Mouse (Mus musculus) stomach, embryonic 14.5 days (tissue): ENCODE measurements at regions not wholly inside any gene's neighbourhood (a gene's known extent, or its start where the extent isn't known, plus 50 kb on each side); places are given as distances from the start of the nearest gene placed in this dataset.
A peak's percentile ranks its signal among the peaks of the same experiment; 100 is the strongest.

Experiments
- ATAC-seq: fragments of 200-750 bp; cut with Nextera tagmentation; 2 replicates; pipeline ENCODE4 v1.8.0; 2017; ENCODE audit warnings: low read depth, moderate TSS enrichment; ENCODE audit not compliant: insufficient number of reproducible peaks, insufficient read depth, low FRiP score
- H3K27ac ChIP-seq: fragments of 300-500 bp; sonication (generic); 2 replicates; pipeline ENCODE4 v1.5.1; 2014; ENCODE audit warnings: mild to moderate bottlenecking, low read length, moderate library complexity, mixed read lengths
- H3K27me3 ChIP-seq: fragments of 300-500 bp; sonication (generic); 2 replicates; pipeline ENCODE4 v1.6.1; 2014; ENCODE audit warnings: low read length, control low read depth, mixed read lengths; ENCODE audit not compliant: control insufficient read depth, insufficient read depth
- H3K36me3 ChIP-seq: fragments of 300-500 bp; sonication (generic); 2 replicates; pipeline ENCODE4 v1.6.1; 2014; ENCODE audit warnings: mild to moderate bottlenecking, control low read depth, low read length, moderate library complexity, mixed read lengths; ENCODE audit not compliant: control insufficient read depth, insufficient read depth
- H3K4me1 ChIP-seq: fragments of 300-500 bp; sonication (generic); 2 replicates; pipeline ENCODE4 v1.6.1; 2014; ENCODE audit warnings: low read length, control low read depth, mixed read lengths; ENCODE audit not compliant: control insufficient read depth, insufficient read depth
- H3K4me2 ChIP-seq: fragments of 300-500 bp; sonication (generic); replicated peaks from 2 replicates; pipeline ENCODE4 v1.6.1; 2014; ENCODE audit warnings: low read depth, low read length, control low read depth
- H3K4me3 ChIP-seq: fragments of 300-500 bp; sonication (generic); 2 replicates; pipeline ENCODE4 v1.5.1; 2014; ENCODE audit warnings: low read depth, low read length, control low read depth
- H3K9ac ChIP-seq: fragments of 300-500 bp; sonication (generic); replicated peaks from 2 replicates; pipeline ENCODE4 v1.6.1; 2014; ENCODE audit warnings: low read depth, mild to moderate bottlenecking, control low read depth, low read length, moderate library complexity, mixed read lengths
- H3K9me3 ChIP-seq: fragments of 300-500 bp; sonication (generic); 2 replicates; pipeline ENCODE4 v1.6.1; 2016; ENCODE audit warnings: low read depth, low read length, control low read depth; ENCODE audit not compliant: control insufficient read depth
- WGBS: fragments of 180-500 bp; shearing (Covaris S2); extraction: QIAGEN DNeasy Blood & Tissue Kit; methylation state at CpG from one replicate; pipeline ENCODE4 v1.1.7; 2014; 5-methylcytosine and 5-hydroxymethylcytosine counted together

GRCm38 (mm10) chr2:160510159-160510558 is 135.5 kb upstream of the Top1 start:
- Histone ChIP-seq H3K9ac (no peak overlapping the region), H3K36me3 (no peaks in the 10 kb centered on the region), H3K4me1 (peaks cover 12% of the 10 kb centered on the region; the same call in 1 of the 2 replicates), H3K4me3 (no peak overlapping the region), H3K27ac (no peak overlapping the region), H3K4me2 (no peak overlapping the region), H3K9me3 (no peaks in the 10 kb centered on the region), H3K27me3 (no peaks in the 10 kb centered on the region)
- peak; percentile 29; the same call in 1 of the 2 replicates for ATAC-seq
- WGBS, result 85% methylated on average over 5 of the region's 5 CpGs

- Histone ChIP-seq H3K27me3 (no peaks in the 10 kb centered on the region), H3K9me3 (no peaks in the 10 kb centered on the region), H3K27ac (no peak overlapping the region), H3K4me3 (no peak overlapping the region), H3K4me1 (peaks cover 12% of the 10 kb centered on the region; the same call in 1 of the 2 replicates), H3K36me3 (no peaks in the 10 kb centered on the region), H3K9ac (no peak overlapping the region), H3K4me2 (no peak overlapping the region)
- 50% methylated on average over 14 of the region's 14 CpGs for WGBS
- ATAC-seq, result peak; percentile 5; the same call in 1 of the 2 replicates
These were observed 134.9 kb upstream of the Top1 start for GRCm38 (mm10) chr2:160510635-160511421.

- WGBS, result 42% methylated on average over 6 of the region's 6 CpGs
- no peaks in the 10 kb centered on the region for H3K9me3 ChIP-seq
- no peak overlapping the region for H3K4me2 ChIP-seq
- no peaks in the 10 kb centered on the region for H3K36me3 ChIP-seq
- ATAC-seq, result no peak
- no peak overlapping the region for H3K9ac ChIP-seq
- no peaks in the 10 kb centered on the region for H3K27me3 ChIP-seq
- no peak overlapping the region for H3K4me3 ChIP-seq
- H3K27ac ChIP-seq, result no peak overlapping the region
- peaks cover 2% of the 10 kb centered on the region; the same call in 1 of the 2 replicates for H3K4me1 ChIP-seq
These were observed 130.1 kb upstream of the Top1 start for GRCm38 (mm10) chr2:160515621-160516020.

GRCm38 (mm10) chr2:160516526-160516925 is 129.2 kb upstream of the Top1 start:
- 26% methylated on average over 6 of the region's 6 CpGs for WGBS
- Histone ChIP-seq H3K4me1 (no peaks in the 10 kb centered on the region), H3K9me3 (no peaks in the 10 kb centered on the region), H3K4me3 (no peak overlapping the region), H3K4me2 (no peak overlapping the region), H3K9ac (no peak overlapping the region), H3K36me3 (no peaks in the 10 kb centered on the region), H3K27me3 (no peaks in the 10 kb centered on the region), H3K27ac (no peak overlapping the region)
- ATAC-seq, result no peak

GRCm38 (mm10) chr2:160525301-160526205 is 120.1 kb upstream of the Top1 start:
- H3K36me3 ChIP-seq, result no peaks in the 10 kb centered on the region
- no peak overlapping the region for H3K4me3 ChIP-seq
- peaks cover 15% of the 10 kb centered on the region; the same call in 1 of the 2 replicates for H3K4me1 ChIP-seq
- WGBS, result 45% methylated on average over 9 of the region's 9 CpGs
- no peak overlapping the region for H3K27ac ChIP-seq
- peak; percentile 34; the same call in 1 of the 2 replicates for ATAC-seq
- H3K4me2 ChIP-seq, result no peak overlapping the region
- no peak overlapping the region for H3K9ac ChIP-seq
- no peaks in the 10 kb centered on the region for H3K9me3 ChIP-seq
- no peaks in the 10 kb centered on the region for H3K27me3 ChIP-seq

GRCm38 (mm10) chr2:160526377-160527125 is 119.1 kb upstream of the Top1 start:
- WGBS, result 22% methylated on average over 8 of the region's 8 CpGs
- no peak for ATAC-seq
- no peak overlapping the region for H3K9ac ChIP-seq
- no peaks in the 10 kb centered on the region for H3K9me3 ChIP-seq
- H3K4me1 ChIP-seq, result peaks cover 15% of the 10 kb centered on the region; the same call in 1 of the 2 replicates
- no peak overlapping the region for H3K4me3 ChIP-seq
- H3K4me2 ChIP-seq, result no peak overlapping the region
- no peak overlapping the region for H3K27ac ChIP-seq
- H3K36me3 ChIP-seq, result no peaks in the 10 kb centered on the region
- no peaks in the 10 kb centered on the region for H3K27me3 ChIP-seq

GRCm38 (mm10) chr2:160529306-160529705 is 116.4 kb upstream of the Top1 start:
- Histone ChIP-seq H3K4me2 (no peak overlapping the region), H3K9ac (no peak overlapping the region), H3K4me3 (no peak overlapping the region), H3K4me1 (peaks cover 15% of the 10 kb centered on the region; the same call in 1 of the 2 replicates), H3K36me3 (no peaks in the 10 kb centered on the region), H3K27ac (no peak overlapping the region), H3K9me3 (no peaks in the 10 kb centered on the region), H3K27me3 (no peaks in the 10 kb centered on the region)
- WGBS, result 64% methylated on average over 7 of the region's 7 CpGs
- ATAC-seq, result no peak

GRCm38 (mm10) chr2:160530377-160530776 is 115.3 kb upstream of the Top1 start:
- ATAC-seq, result no peak
- Histone ChIP-seq H3K27ac (no peak overlapping the region), H3K9me3 (no peaks in the 10 kb centered on the region), H3K4me1 (peaks cover 14% of the 10 kb centered on the region; the same call in 1 of the 2 replicates), H3K9ac (no peak overlapping the region), H3K27me3 (no peaks in the 10 kb centered on the region), H3K4me3 (no peak overlapping the region), H3K36me3 (no peaks in the 10 kb centered on the region), H3K4me2 (no peak overlapping the region)
- WGBS, result 19% methylated on average over 3 of the region's 3 CpGs
